Mouse (Mus musculus) midbrain, embryonic 16.5 days (tissue): Measurements from ENCODE around the gene Sys1. TPM values are rescaled to one million over a fixed set of nuclear protein-coding genes. Genes with fewer than 3 reads are reported as not detected.

Experiments
- ATAC-seq: fragments of 200-750 bp; cut with Nextera tagmentation; 2 replicates; pipeline ENCODE4 v1.8.0; 2017; ENCODE audit warnings: moderate TSS enrichment
- H3K27ac ChIP-seq: fragments of 300-500 bp; sonication (generic); 2 replicates; pipeline ENCODE4 v1.5.1; 2014; ENCODE audit warnings: mild to moderate bottlenecking, low read length, mixed read lengths
- H3K27me3 ChIP-seq: fragments of 300-500 bp; sonication (generic); 2 replicates; pipeline ENCODE4 v1.6.1; 2014; ENCODE audit warnings: low read depth, low read length, mixed read lengths; ENCODE audit not compliant: control insufficient read depth, insufficient read depth
- H3K36me3 ChIP-seq: fragments of 300-500 bp; sonication (generic); 2 replicates; pipeline ENCODE4 v1.6.1; 2014; ENCODE audit warnings: mild to moderate bottlenecking, low read length, moderate library complexity, mixed read lengths; ENCODE audit not compliant: control insufficient read depth, insufficient read depth
- H3K4me1 ChIP-seq: fragments of 300-500 bp; sonication (generic); 2 replicates; pipeline ENCODE4 v1.6.1; 2014; ENCODE audit warnings: mild to moderate bottlenecking, low read length, mixed read lengths; ENCODE audit not compliant: control insufficient read depth, insufficient read depth
- H3K4me2 ChIP-seq: fragments of 300-500 bp; sonication (generic); 2 replicates; pipeline ENCODE4 v1.6.1; 2014; ENCODE audit warnings: mild to moderate bottlenecking, low read length, mixed read lengths
- H3K4me3 ChIP-seq: fragments of 300-500 bp; sonication (generic); 2 replicates; pipeline ENCODE4 v1.5.1; 2014; ENCODE audit warnings: low read depth, mild to moderate bottlenecking, low read length, moderate library complexity, mixed read lengths
- H3K9ac ChIP-seq: fragments of 300-500 bp; sonication (generic); 2 replicates; pipeline ENCODE4 v1.6.1; 2014; ENCODE audit warnings: low read depth, low read length, mixed read lengths
- H3K9me3 ChIP-seq: fragments of 300-500 bp; sonication (generic); replicated peaks from 2 replicates; pipeline ENCODE4 v1.6.1; 2014; ENCODE audit warnings: mild to moderate bottlenecking, low read length, mixed read lengths; ENCODE audit not compliant: control insufficient read depth, poor library complexity, severe bottlenecking
- WGBS: fragments of 180-500 bp; shearing (Covaris S2); extraction: QIAGEN DNeasy Blood & Tissue Kit; methylation state at CpG from one replicate; pipeline ENCODE4 v1.1.7; 2014; 5-methylcytosine and 5-hydroxymethylcytosine counted together
- polyA plus RNA-seq: library from polyadenylated mRNA; unstranded; fragments of >200 nt; fragmentation: Nextera tagmentation; extraction: Ambion mirVana; gene quantifications from 2 replicates; pipeline ENCODE4 v1.2.1, GENCODE M21; 2015

Gene Sys1
- polyA plus RNA-seq, 1 experiment from 2014 or later = 90.0 TPM

DNA sequence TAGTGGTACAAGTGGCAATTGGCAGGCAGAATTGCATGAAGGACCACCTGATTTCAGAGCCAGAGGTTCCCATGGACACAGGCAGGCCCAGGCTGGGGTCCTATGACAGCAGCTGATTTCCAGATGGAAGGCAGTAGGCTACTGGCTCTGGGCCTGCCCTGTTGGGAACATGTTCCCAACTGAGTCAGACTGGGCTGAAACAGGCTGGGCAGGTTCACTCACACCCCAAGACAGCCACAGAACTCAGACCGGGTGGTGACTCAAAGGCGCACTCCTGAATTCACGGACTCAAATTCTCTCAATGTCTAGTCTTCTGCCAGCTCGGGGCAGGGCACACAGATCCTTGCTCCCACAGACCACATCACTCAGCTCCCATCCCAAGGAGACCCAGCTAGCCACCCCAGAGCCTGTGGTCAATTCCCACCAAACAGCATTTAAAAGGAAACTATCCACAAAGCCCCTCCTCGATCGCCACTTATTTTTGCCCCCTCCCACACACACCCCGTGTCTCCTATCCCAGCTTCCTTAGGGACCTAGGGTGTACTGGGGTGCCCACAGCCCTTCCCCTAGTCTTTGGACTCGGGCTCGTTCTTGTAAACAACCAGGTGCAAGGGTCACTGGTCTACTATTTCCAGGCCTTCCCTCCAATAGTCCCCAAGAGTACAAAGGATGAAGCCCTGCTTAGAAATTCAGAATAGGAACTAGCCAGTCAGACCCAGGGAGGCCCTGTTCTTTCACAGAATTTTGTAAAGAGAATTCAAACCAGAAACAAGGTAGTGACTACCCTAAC is 24.9 kb upstream of the Sys1 start:
- H3K9ac ChIP-seq = no peak overlapping the region
- no peak overlapping the region for H3K4me3 ChIP-seq
- H3K27ac ChIP-seq = no peak overlapping the region
- H3K9me3 ChIP-seq = no peaks in the 10 kb centered on the region
- ATAC-seq = no peak
- WGBS = 64% methylated on average over 9 of the region's 9 CpGs
- no peaks in the 10 kb centered on the region for H3K4me1 ChIP-seq
- no peaks in the 10 kb centered on the region for H3K27me3 ChIP-seq
- no peaks in the 10 kb centered on the region for H3K36me3 ChIP-seq
- no peak overlapping the region for H3K4me2 ChIP-seq

DNA sequence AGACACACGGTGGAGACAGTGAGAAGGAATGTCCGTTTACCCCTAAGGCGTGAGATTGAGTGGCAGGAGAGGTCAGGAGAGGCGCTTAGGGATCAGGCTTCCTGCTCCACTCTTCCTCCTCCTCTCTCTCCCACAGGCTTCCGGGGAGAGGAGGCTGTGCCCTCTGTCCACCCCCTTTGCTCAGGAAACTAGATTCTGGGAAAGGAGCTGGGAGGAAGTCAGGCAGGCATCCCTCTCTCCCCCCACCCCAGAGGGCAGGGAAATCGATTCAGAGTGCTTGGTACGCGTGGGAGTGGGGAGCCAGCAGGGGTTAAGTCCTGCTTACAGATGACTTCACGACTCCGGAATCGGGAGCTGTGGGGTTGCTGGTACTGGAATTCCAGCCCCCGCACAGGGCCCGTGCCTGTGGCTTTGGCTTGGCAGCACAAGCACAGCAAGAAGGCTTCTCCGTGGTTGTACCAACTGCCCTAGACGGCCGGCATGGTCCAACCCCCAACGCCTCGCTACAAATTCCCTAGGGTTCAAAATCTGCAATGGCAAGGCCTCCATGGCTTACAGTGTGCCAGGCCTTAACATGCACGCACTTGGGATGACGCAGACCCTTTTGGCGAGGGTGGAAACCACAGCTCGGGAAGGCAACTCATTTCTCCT is 24.1 kb upstream of the Sys1 start:
- H3K4me2 ChIP-seq = no peak overlapping the region
- H3K9me3 ChIP-seq = no peaks in the 10 kb centered on the region
- H3K4me3 ChIP-seq = no peak overlapping the region
- H3K9ac ChIP-seq = no peak overlapping the region
- 38% methylated on average over 22 of the region's 22 CpGs for WGBS
- no peaks in the 10 kb centered on the region for H3K4me1 ChIP-seq
- H3K36me3 ChIP-seq = no peaks in the 10 kb centered on the region
- H3K27ac ChIP-seq = no peak overlapping the region
- no peaks in the 10 kb centered on the region for H3K27me3 ChIP-seq
- ATAC-seq = no peak

DNA sequence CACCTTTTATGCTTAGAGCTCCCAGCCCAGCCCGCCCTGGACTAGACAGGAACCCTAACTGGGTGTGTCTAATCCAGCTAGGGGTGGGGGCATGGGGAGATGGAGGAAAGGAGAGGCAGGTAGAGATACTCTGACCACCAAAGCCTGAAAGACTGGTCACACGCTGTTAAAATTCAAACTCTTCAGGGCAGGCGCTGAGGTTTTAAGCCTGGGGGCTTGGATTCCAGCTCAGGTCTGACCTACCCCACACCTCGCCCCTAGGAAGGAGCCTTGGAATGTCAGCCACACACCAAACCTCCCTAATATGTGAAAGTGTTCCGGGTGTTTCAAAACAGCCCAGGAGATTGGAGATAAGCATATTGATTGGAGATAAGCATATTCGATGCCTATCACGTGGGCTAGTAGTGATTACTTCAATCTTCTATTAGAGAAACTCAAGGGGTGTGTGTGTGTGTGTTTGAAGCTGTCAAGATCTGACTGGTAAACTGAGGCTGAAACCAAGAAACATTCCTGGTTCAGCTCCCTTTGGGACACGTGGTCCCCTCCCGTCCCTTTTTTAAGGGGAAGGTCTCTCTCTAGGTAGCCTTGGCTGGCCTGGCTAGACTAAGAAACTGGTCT is 23.4 kb upstream of the Sys1 start:
- H3K36me3 ChIP-seq = no peaks in the 10 kb centered on the region
- no peak overlapping the region for H3K27ac ChIP-seq
- no peak overlapping the region for H3K4me3 ChIP-seq
- no peaks in the 10 kb centered on the region for H3K9me3 ChIP-seq
- no peak overlapping the region for H3K9ac ChIP-seq
- no peaks in the 10 kb centered on the region for H3K4me1 ChIP-seq
- no peak overlapping the region for H3K4me2 ChIP-seq
- no peak for ATAC-seq
- whole genome bisulfite sequencing = 89% methylated on average over 9 of the region's 9 CpGs
- no peaks in the 10 kb centered on the region for H3K27me3 ChIP-seq

DNA sequence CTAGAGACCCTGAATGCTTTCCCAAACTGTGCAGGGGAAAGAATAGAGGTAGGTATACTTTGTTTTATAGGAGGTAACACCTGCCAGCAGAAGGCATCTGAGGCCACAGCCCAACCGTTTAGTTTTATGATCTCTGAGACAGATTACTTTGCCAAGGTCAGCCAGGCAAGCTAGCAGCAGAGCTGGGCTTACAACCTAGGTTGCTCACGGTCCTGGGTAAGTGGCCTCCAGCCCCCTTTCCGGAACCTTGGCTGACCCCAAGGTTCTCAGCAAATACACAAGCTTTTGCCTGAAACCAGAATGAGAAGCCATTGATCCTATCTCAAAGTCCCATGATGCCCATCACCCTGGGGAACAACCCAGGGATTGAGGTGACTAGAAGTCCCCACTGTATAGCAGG is 22.1 kb upstream of the Sys1 start:
- WGBS = 88% methylated on average over 3 of the region's 3 CpGs
- no peaks in the 10 kb centered on the region for H3K9me3 ChIP-seq
- H3K9ac ChIP-seq = no peak overlapping the region
- no peaks in the 10 kb centered on the region for H3K36me3 ChIP-seq
- no peaks in the 10 kb centered on the region for H3K4me1 ChIP-seq
- H3K27me3 ChIP-seq = no peaks in the 10 kb centered on the region
- no peak overlapping the region for H3K27ac ChIP-seq
- no peak for ATAC-seq
- no peak overlapping the region for H3K4me3 ChIP-seq
- no peak overlapping the region for H3K4me2 ChIP-seq

DNA sequence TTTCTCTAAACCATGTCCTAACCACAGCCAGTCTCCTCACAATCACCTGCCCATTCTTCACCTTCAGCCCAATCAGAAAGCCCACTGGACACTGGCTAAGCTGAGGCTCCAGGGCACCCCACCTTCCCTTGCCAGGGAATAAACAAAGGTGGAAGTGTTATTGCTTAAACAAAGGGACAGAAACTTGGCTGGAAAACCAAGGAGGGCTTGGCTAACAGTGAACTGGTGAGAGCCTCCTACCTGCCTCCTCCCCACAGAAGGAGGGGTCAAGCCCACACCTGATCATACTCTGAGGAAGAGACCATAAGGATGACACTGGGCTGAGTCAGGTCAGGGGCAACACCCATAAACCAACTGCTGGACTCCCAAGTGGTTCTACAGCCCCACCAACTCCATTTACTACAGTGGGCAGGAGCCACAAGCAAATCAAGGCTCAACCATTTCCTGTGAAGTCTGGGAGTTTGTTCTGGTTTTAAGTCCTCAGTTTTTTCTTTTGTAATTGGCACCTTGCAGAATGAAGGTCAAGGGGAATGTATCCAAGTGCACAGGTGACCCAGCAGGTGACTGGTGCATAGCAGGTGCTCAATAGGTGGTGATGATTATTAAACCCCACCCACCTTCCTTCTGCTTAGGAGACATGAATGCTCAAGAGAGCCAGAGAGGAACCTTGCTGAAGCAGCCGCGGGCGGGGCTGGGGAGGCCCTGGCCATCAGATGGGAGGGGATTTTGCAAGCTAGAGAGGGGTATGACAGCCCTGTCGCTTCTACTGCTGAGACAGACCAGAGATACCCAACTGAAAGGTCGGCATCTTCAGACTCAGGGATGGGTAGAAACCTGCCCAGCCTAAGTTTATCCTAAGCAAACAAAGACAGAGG is 21.3 kb upstream of the Sys1 start:
- H3K9ac ChIP-seq = no peak overlapping the region
- H3K4me3 ChIP-seq = no peak overlapping the region
- no peak overlapping the region for H3K27ac ChIP-seq
- no peaks in the 10 kb centered on the region for H3K36me3 ChIP-seq
- no peak for ATAC-seq
- H3K4me2 ChIP-seq = no peak overlapping the region
- no peaks in the 10 kb centered on the region for H3K9me3 ChIP-seq
- 60% methylated on average over 5 of the region's 5 CpGs for WGBS
- no peaks in the 10 kb centered on the region for H3K27me3 ChIP-seq
- H3K4me1 ChIP-seq = no peaks in the 10 kb centered on the region

DNA sequence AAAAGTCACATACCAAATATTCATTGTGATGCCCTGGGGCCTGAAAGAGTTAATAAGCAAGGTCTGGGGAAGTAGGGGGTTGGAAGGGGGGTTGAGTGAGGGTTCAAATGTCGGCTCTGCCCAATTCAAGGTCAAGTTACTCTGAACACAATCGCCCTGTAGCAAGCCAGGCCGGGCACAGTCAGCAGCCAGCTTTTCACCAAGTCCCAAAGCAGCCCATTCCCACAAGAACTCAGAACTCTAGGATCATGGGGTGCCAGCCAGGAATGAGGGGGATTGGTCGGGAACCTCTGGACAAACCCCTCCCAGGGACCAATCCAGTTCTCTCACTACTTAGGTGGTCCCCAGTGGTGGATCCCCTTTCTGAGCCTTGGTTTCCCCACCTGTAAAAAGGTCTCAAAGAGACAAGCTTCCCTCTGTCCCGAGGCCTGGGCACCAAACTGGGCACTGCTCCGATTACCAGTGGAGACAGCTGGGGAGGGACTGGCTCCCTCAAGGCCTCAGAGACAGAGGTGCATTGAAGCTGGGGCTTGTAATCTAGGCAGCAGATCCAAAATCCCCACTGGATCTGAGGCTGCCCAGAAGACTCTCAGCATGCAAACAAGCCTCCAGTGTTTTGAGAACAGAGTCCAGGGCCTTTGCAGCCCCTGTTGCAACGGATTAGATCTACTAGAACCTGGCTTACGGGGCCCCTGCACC is 20.4 kb upstream of the Sys1 start:
- H3K27ac ChIP-seq = no peak overlapping the region

DNA sequence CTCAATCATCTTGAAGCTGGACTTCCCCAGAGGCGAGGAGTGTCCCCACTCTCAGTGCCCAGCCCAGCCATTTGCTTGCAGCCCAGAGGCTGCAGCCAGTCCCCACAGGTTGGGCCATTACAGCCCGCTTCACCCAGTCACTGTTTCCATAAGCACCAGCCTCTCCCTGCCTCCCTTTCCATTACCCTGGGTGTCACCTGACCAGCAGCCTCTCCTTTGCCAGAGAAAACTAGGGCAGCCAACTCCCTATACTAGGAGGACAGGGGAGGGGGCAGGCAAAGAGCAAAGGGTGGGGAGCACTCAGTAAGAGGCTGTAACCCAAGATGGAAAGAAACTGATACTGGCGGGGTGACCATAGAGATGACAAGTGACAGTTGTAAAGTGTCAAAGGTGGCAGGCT is 19.8 kb upstream of the Sys1 start:
- Histone ChIP-seq H3K4me2 (no peak overlapping the region), H3K27ac (no peak overlapping the region), H3K4me1 (peaks cover 1% of the 10 kb centered on the region; the same call in 1 of the 2 replicates), H3K27me3 (peaks cover 8% of the 10 kb centered on the region), H3K9me3 (no peaks in the 10 kb centered on the region), H3K9ac (no peak overlapping the region), H3K36me3 (no peaks in the 10 kb centered on the region), H3K4me3 (no peak overlapping the region)
- no peak for ATAC-seq
- WGBS = 56% methylated on average over 3 of the region's 3 CpGs

More for the DNA sequence above, 20.4 kb upstream of the Sys1 start:
- no peaks in the 10 kb centered on the region for H3K9me3 ChIP-seq
- H3K4me1 ChIP-seq = no peaks in the 10 kb centered on the region
- 26% methylated on average over 8 of the region's 8 CpGs for WGBS
- no peak overlapping the region for H3K9ac ChIP-seq
- no peak overlapping the region for H3K4me3 ChIP-seq
- ATAC-seq = no peak
- no peaks in the 10 kb centered on the region for H3K36me3 ChIP-seq
- H3K4me2 ChIP-seq = no peak overlapping the region
- peaks cover 4% of the 10 kb centered on the region for H3K27me3 ChIP-seq

DNA sequence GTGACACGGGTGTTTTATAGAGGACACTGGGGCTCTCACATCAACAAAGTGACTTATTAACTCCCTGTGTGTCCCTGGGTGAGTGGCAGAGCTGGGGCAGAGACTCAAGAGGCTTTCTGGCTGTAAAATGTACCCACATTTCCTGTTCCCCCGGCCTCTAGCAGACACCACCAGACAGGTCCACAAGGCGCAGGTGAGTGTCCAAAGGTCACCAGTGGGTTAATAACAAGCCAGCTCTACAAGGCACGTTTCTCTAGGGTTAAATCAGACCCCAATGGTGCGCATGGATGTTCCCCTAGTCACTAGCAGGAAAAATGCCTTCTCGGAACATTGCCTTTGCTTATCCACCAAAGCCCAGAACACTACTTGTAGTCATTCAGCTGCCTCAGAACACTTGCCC is 19.1 kb upstream of the Sys1 start:
- no peak for ATAC-seq

More for the DNA sequence above, 19.1 kb upstream of the Sys1 start:
- Histone ChIP-seq H3K36me3 (no peaks in the 10 kb centered on the region), H3K27ac (no peak overlapping the region), H3K4me1 (peaks cover 9% of the 10 kb centered on the region), H3K27me3 (peaks cover 8% of the 10 kb centered on the region), H3K4me2 (no peak overlapping the region), H3K9me3 (no peaks in the 10 kb centered on the region), H3K4me3 (no peak overlapping the region), H3K9ac (no peak overlapping the region)
- 82% methylated on average over 6 of the region's 6 CpGs for WGBS
